In genomic region chr8:42512056-42512455, GRCm38 (mm10) we compare ENCODE assay signal across 21 mouse cellular contexts.
A peak's percentile ranks its signal among the peaks of the same experiment; 100 is the strongest.
DNase-seq lines count a peak whose midpoint lies in the region; TF ChIP-seq lines count a peak whose summit lies in the region.
"Had no signal": no experiment of that assay in that cellular context is flagged by ENCODE, and none has a peak within 500 bp of the region (broad histone marks: within the 10 kb centered on the region; RNA-seq: fewer than 3 reads in every experiment).

No protein-coding gene starts in this region.

- H3K4me3 ChIP-seq in gastrocnemius, adult 2 months, result no peak overlapping the region
- H3K4me3 ChIP-seq: embryonic facial prominence, embryonic 15.5 days; forebrain, embryonic 13.5 days; liver, embryonic 15.5 days; lung, embryonic 15.5 days had no signal

- TF ChIP-seq CTCF in gastrocnemius, adult 2 months (IDR thresholded peaks at IDR 0.05), result no peak

- intact Hi-C loops in gastrocnemius, adult 2 months (cut with DNase I), result no loop called here
- intact Hi-C loops in heart, postnatal 36 days (cut with DNase I), result no loop called here
- intact Hi-C loops in gastrocnemius, postnatal 14 days (cut with DNase I; ENCODE audit: low total_unique reads), result no loop called here

- peak; percentile 15 for DNase-seq in gastrocnemius, adult 2 months
- no peak for DNase-seq in gastrocnemius, adult 18-20 months (ENCODE audit: low spot score)
- DNase-seq in heart, postnatal 4 days, result peak; percentile 4
- no peak for DNase-seq in heart, postnatal 36 days
- peak; percentile 73 for DNase-seq in fibroblast of lung, adult 2 months (ENCODE audit: low read depth)
- DNase-seq in gastrocnemius, postnatal 14 days, result peak; percentile 3
- DNase-seq in spleen, adult 18-20 months, result no peak
- DNase-seq: adrenal gland, adult 2 months; B cell, adult 2 months; cerebellum, adult 2 months; kidney, adult 11 months; layer of hippocampus, postnatal 36 days; right cerebral cortex, postnatal 25 days; thymus, adult 18-20 months; thymus, postnatal 25 days had no signal

- H3K27ac ChIP-seq in gastrocnemius, adult 2 months, result no peak overlapping the region
- H3K27ac ChIP-seq: embryonic facial prominence, embryonic 15.5 days; forebrain, embryonic 13.5 days; hindbrain, embryonic 14.5 days; liver, embryonic 15.5 days; lung, embryonic 15.5 days; stomach, postnatal 0 days had no signal

Comparison
In these comparisons a context has a peak if more than half of its experiments do, and no peak if none do; other contexts are left out.
1. DNase-seq: peak in gastrocnemius, adult 2 months (single experiment), heart, postnatal 4 days (single experiment), fibroblast of lung, adult 2 months (single experiment) and gastrocnemius, postnatal 14 days (single experiment); none in gastrocnemius, adult 18-20 months (single experiment), heart, postnatal 36 days (0 of 2) and spleen, adult 18-20 months (0 of 2).